Mouse (Mus musculus) kidney, adult 2 months (tissue): ENCODE measurements at regions not wholly inside any gene's neighbourhood (a gene's known extent, or its start where the extent isn't known, plus 50 kb on each side); places are given as distances from the start of the nearest gene placed in this dataset.

Source experiments
- CTCF ChIP-seq: fragments of 200-500 bp; conservative IDR thresholded peaks from 2 replicates; pipeline ENCODE4 v1.5.1; 2011; ENCODE audit warnings: low read depth, mild to moderate bottlenecking, control low read depth, low read length, moderate library complexity, mixed read lengths; ENCODE audit not compliant: insufficient read depth, insufficient read length
- POLR2A ChIP-seq: fragments of 200-500 bp; IDR thresholded peaks from one replicate; pipeline ENCODE4 v1.6.1; 2011; ENCODE audit warnings: low read depth, low read length, control low read depth

GRCm38 (mm10) chr10:84229224-84229921 lies 211.0 kb downstream of the Nuak1 start:
- no peak for TF ChIP-seq POLR2A
- TF ChIP-seq CTCF = no peak
